Mouse (Mus musculus) CD4-positive, CD25-positive, alpha-beta regulatory T cell, adult 2 months (primary cell): ENCODE results near the gene Gm49342.
A peak's percentile ranks its signal among the peaks of the same experiment; 100 is the strongest.

Experiments
- DNase-seq: peaks from one replicate; pipeline ENCODE4 v3.0.0-alpha.2; 2012; ENCODE audit warnings: low read depth, low spot score

Gene Gm49342

DNA sequence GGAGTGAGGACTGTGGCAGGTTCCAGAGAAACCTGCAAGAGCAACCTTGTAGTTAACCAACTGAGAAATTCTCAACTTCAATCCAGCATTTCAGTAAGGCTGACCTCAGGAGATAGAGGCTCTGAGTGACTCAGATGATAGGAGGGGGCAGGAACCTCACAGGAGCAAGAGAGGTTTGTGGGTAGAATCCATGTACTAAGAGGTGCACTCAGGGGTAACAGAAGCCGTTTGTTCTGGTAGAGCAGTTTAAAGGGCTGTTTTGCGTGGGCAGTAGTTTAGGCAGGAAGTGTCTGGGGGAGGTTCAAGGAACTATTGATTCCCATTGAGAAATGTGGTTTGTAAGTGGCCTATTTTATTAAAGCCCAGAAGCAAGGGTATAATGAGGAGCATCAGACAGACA, 36.9 kb downstream of the Gm49342 start:
- DNase-seq, result peak; percentile 51

GRCm38 (mm10) chr14:50981837-50982236, 37.5 kb downstream of the Gm49342 start:
- no peak for DNase-seq

DNA sequence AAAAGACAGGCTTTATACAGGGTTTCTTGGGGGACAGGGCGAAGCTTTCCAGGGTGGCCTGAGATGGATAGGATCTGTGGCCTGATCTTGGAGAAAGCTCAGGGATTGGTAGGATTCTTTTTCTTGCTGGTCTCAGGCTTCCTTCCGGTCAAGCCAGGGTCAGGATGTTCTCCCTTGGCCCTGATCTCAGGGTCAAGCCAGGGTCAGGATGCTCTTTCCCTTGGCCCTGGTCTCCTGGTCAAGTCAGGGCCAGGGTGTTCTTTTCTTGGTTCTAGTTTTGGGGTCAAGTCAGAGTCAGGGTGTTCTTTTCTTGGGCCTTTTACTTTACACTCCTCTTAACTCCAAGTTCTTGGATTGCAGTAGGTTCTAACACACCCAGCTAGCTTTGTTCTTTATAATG, 43.4 kb downstream of the Gm49342 start:
- no peak for DNase-seq

GRCm38 (mm10) chr14:50991037-50991436, 46.7 kb downstream of the Gm49342 start:
- peak; percentile 58 for DNase-seq

- DNase-seq, result no peak
Measured at GRCm38 (mm10) chr14:50997088-50997487, 52.8 kb downstream of the Gm49342 start.

DNA sequence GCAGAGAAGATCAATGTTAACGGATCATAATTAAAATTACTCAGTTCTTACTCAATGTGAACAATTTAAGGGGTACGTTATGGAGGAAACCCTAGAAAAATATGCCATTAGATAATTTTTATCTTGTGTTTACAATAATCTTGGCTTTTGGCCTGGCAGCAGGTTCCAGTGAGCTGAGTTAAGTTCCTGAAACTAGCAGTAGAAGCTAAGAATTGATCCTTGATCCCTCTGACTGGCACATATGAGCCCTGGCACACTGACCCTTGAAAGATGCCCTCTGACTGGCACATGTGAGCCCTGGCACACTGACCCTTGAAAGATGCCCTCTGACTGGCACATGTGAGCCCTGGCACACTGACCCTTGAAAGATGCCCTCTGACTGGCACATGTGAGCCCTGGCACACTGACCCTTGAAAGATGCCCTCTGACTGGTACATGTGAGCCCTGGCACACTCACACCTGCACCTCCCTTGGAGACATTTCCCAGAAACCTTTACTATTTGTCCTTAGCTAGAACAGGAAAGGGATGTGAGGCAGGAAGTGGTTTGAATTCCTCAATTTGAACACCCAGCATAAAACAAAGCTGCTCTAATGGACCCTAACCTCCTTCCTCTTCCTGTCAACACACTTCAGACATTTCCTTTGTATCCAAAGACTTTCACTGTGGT, 53.8 kb downstream of the Gm49342 start:
- DNase-seq, result peak; percentile 15

GRCm38 (mm10) chr14:51007152-51007801, 63.0 kb downstream of the Gm49342 start, which contains the start of gene Rnase10:
Gene Rnase10 (plus strand): TSS chr14:51007751.
- no peak for DNase-seq

DNA sequence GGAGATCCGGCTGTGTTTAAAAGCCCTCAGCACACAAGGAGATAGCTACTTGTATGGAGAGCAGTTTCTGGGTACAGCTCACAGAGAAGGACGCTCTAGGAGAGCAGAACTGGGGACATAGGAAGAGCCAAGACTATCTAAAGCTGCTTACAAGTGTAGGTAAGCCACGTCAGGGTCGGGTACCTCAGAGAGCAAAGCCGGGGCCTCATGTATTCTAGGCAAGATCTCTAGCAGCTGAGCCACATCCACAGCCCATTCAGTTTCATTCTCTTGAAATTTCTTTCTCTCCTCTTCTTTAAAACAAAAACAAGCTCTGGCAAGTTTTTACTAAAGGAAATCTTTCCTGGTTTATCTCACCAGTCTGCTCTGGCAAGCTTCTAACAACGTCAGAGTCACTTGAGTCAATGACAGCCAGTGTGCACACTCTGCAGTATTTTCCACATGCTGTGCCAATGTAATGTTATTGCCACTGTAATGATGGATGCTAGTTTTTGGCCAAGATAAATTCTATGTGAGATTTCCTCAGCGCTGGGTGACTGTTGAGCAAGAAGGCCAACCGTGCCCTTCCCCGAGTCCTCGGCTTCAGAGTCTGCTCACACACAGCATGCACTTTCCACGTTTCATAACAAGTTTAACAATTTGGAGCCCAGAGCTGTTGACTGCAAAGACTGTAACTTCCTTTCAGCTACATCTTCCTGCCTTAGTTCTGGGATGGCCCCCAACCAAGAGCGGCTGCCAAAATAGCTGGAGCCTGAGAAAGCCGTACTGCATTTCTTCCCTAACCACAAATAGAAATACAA, 63.8 kb downstream of the Gm49342 start:
- DNase-seq, result no peak

- DNase-seq, result no peak
Measured at GRCm38 (mm10) chr14:51008781-51009180, 64.5 kb downstream of the Gm49342 start.

GRCm38 (mm10) chr14:51009572-51009971, 65.3 kb downstream of the Gm49342 start:
- no peak for DNase-seq
